Mouse (Mus musculus): ENCODE results near the gene 9130213A22Rik. TPM values are rescaled to one million over a fixed set of nuclear protein-coding genes. Genes with fewer than 3 reads are reported as not detected.

Gene 9130213A22Rik
- total and polyA plus RNA-seq, 3 experiments, result 0.25 to 1.4 (median 0.82) TPM

- H3K4me1 ChIP-seq (ENCODE audit: insufficient read depth, low read depth, low read length), result peaks cover 28% of the 10 kb centered on the region
- H3K9me3 ChIP-seq (replicated peaks), result no peaks in the 10 kb centered on the region
- TF ChIP-seq POLR2AphosphoS5 (IDR thresholded peaks at IDR 0.05; ENCODE audit: insufficient replicate concordance, low read depth, low read length), result no peak
- no peak for TF ChIP-seq GATA1 (IDR thresholded peaks at IDR 0.05; ENCODE audit: borderline replicate concordance, low read length)
- no peak for TF ChIP-seq TAL1 (conservative IDR thresholded peaks at IDR 0.05; ENCODE audit: low read depth, low read length)
- TF ChIP-seq GATA2 (IDR thresholded peaks at IDR 0.05; ENCODE audit: borderline replicate concordance, low read depth, low read length), result no peak
- no peak for TF ChIP-seq CTCF (IDR thresholded peaks at IDR 0.05; ENCODE audit: low read depth, low read length)
- H3K4me3 ChIP-seq (ENCODE audit: low read depth, low read length), result no peak overlapping the region
- DNase-seq (ENCODE audit: low spot score), result no peak
- peaks cover 17% of the 10 kb centered on the region for H3K27me3 ChIP-seq (ENCODE audit: insufficient read depth, low read length)
- no peaks in the 10 kb centered on the region for H3K36me3 ChIP-seq (replicated peaks)
- ATAC-seq (ENCODE audit: extremely low read depth, insufficient number of reproducible peaks, low FRiP score, poor library complexity, severe bottlenecking), result no peak
These were observed 41.5 kb downstream of the 9130213A22Rik start for GRCm38 (mm10) chr11:69080855-69081222.

- Histone ChIP-seq H3K4me3 (ENCODE audit: low read depth, low read length) (no peak overlapping the region), H3K36me3 (replicated peaks) (no peaks in the 10 kb centered on the region), H3K27me3 (ENCODE audit: insufficient read depth, low read length) (peaks cover 17% of the 10 kb centered on the region), H3K9me3 (replicated peaks) (no peaks in the 10 kb centered on the region), H3K4me1 (ENCODE audit: insufficient read depth, low read depth, low read length) (peaks cover 28% of the 10 kb centered on the region)
- DNase-seq (ENCODE audit: low spot score) (no peak), ATAC-seq (ENCODE audit: extremely low read depth, insufficient number of reproducible peaks, low FRiP score, poor library complexity, severe bottlenecking) (no peak)
- TF ChIP-seq POLR2AphosphoS5 (IDR thresholded peaks at IDR 0.05; ENCODE audit: insufficient replicate concordance, low read depth, low read length) (no peak), TAL1 (conservative IDR thresholded peaks at IDR 0.05; ENCODE audit: low read depth, low read length) (no peak), CTCF (IDR thresholded peaks at IDR 0.05; ENCODE audit: low read depth, low read length) (no peak), GATA1 (IDR thresholded peaks at IDR 0.05; ENCODE audit: borderline replicate concordance, low read length) (no peak), GATA2 (IDR thresholded peaks at IDR 0.05; ENCODE audit: borderline replicate concordance, low read depth, low read length) (no peak)
These were observed 42.1 kb downstream of the 9130213A22Rik start for GRCm38 (mm10) chr11:69080102-69080854.

- Histone ChIP-seq H3K27me3 (ENCODE audit: insufficient read depth, low read length) (peaks cover 13% of the 10 kb centered on the region), H3K9me3 (replicated peaks) (no peaks in the 10 kb centered on the region), H3K4me3 (ENCODE audit: low read depth, low read length) (no peak overlapping the region), H3K4me1 (ENCODE audit: insufficient read depth, low read depth, low read length) (peaks cover 40% of the 10 kb centered on the region), H3K36me3 (replicated peaks) (no peaks in the 10 kb centered on the region)
- DNase-seq (ENCODE audit: low spot score) (no peak), ATAC-seq (ENCODE audit: extremely low read depth, insufficient number of reproducible peaks, low FRiP score, poor library complexity, severe bottlenecking) (no peak)
- no peak for TF ChIP-seq CTCF (IDR thresholded peaks at IDR 0.05; ENCODE audit: low read depth, low read length)
- TF ChIP-seq GATA2 (IDR thresholded peaks at IDR 0.05; ENCODE audit: borderline replicate concordance, low read depth, low read length), result no peak
- TF ChIP-seq TAL1 (conservative IDR thresholded peaks at IDR 0.05; ENCODE audit: low read depth, low read length), result no peak
- no peak for TF ChIP-seq POLR2AphosphoS5 (IDR thresholded peaks at IDR 0.05; ENCODE audit: insufficient replicate concordance, low read depth, low read length)
- no peak for TF ChIP-seq GATA1 (IDR thresholded peaks at IDR 0.05; ENCODE audit: borderline replicate concordance, low read length)
These were observed 43.5 kb downstream of the 9130213A22Rik start for GRCm38 (mm10) chr11:69078805-69079438.

GRCm38 (mm10) chr11:69078041-69078440, 44.3 kb downstream of the 9130213A22Rik start:
- H3K4me1 ChIP-seq (ENCODE audit: insufficient read depth, low read depth, low read length), result peaks cover 40% of the 10 kb centered on the region
- no peaks in the 10 kb centered on the region for H3K36me3 ChIP-seq (replicated peaks)
- peaks cover 11% of the 10 kb centered on the region for H3K27me3 ChIP-seq (ENCODE audit: insufficient read depth, low read length)
- H3K4me3 ChIP-seq (ENCODE audit: low read depth, low read length), result no peak overlapping the region
- ATAC-seq (ENCODE audit: extremely low read depth, insufficient number of reproducible peaks, low FRiP score, poor library complexity, severe bottlenecking) (no peak), DNase-seq (ENCODE audit: low spot score) (no peak)
- H3K9me3 ChIP-seq (replicated peaks), result no peaks in the 10 kb centered on the region
- no peak for TF ChIP-seq GATA1 (IDR thresholded peaks at IDR 0.05; ENCODE audit: borderline replicate concordance, low read length)
- no peak for TF ChIP-seq TAL1 (conservative IDR thresholded peaks at IDR 0.05; ENCODE audit: low read depth, low read length)
- no peak for TF ChIP-seq CTCF (IDR thresholded peaks at IDR 0.05; ENCODE audit: low read depth, low read length)
- TF ChIP-seq GATA2 (IDR thresholded peaks at IDR 0.05; ENCODE audit: borderline replicate concordance, low read depth, low read length), result no peak
- TF ChIP-seq POLR2AphosphoS5 (IDR thresholded peaks at IDR 0.05; ENCODE audit: insufficient replicate concordance, low read depth, low read length), result no peak

- ATAC-seq (ENCODE audit: extremely low read depth, insufficient number of reproducible peaks, low FRiP score, poor library complexity, severe bottlenecking) (no peak), DNase-seq (ENCODE audit: low spot score) (no peak)
- peaks cover 44% of the 10 kb centered on the region for H3K4me1 ChIP-seq (ENCODE audit: insufficient read depth, low read depth, low read length)
- H3K27me3 ChIP-seq (ENCODE audit: insufficient read depth, low read length), result peaks cover 11% of the 10 kb centered on the region
- no peak overlapping the region for H3K4me3 ChIP-seq (ENCODE audit: low read depth, low read length)
- H3K9me3 ChIP-seq (replicated peaks), result no peaks in the 10 kb centered on the region
- no peaks in the 10 kb centered on the region for H3K36me3 ChIP-seq (replicated peaks)
- TF ChIP-seq CTCF (IDR thresholded peaks at IDR 0.05; ENCODE audit: low read depth, low read length) (no peak), TAL1 (conservative IDR thresholded peaks at IDR 0.05; ENCODE audit: low read depth, low read length) (no peak), POLR2AphosphoS5 (IDR thresholded peaks at IDR 0.05; ENCODE audit: insufficient replicate concordance, low read depth, low read length) (no peak), GATA2 (IDR thresholded peaks at IDR 0.05; ENCODE audit: borderline replicate concordance, low read depth, low read length) (no peak), GATA1 (IDR thresholded peaks at IDR 0.05; ENCODE audit: borderline replicate concordance, low read length) (no peak)
These were observed 45.1 kb downstream of the 9130213A22Rik start for GRCm38 (mm10) chr11:69077316-69077715.

- TF ChIP-seq GATA1 (IDR thresholded peaks at IDR 0.05; ENCODE audit: borderline replicate concordance, low read length) (no peak), GATA2 (IDR thresholded peaks at IDR 0.05; ENCODE audit: borderline replicate concordance, low read depth, low read length) (no peak), CTCF (IDR thresholded peaks at IDR 0.05; ENCODE audit: low read depth, low read length) (no peak), POLR2AphosphoS5 (IDR thresholded peaks at IDR 0.05; ENCODE audit: insufficient replicate concordance, low read depth, low read length) (no peak), TAL1 (conservative IDR thresholded peaks at IDR 0.05; ENCODE audit: low read depth, low read length) (no peak)
- Histone ChIP-seq H3K9me3 (replicated peaks) (no peaks in the 10 kb centered on the region), H3K36me3 (replicated peaks) (no peaks in the 10 kb centered on the region), H3K27me3 (ENCODE audit: insufficient read depth, low read length) (peaks cover 8% of the 10 kb centered on the region), H3K4me1 (ENCODE audit: insufficient read depth, low read depth, low read length) (peaks cover 52% of the 10 kb centered on the region), H3K4me3 (ENCODE audit: low read depth, low read length) (no peak overlapping the region)
- DNase-seq (ENCODE audit: low spot score) (no peak), ATAC-seq (ENCODE audit: extremely low read depth, insufficient number of reproducible peaks, low FRiP score, poor library complexity, severe bottlenecking) (no peak)
These were observed 45.8 kb downstream of the 9130213A22Rik start for GRCm38 (mm10) chr11:69076572-69076971.
